15 mouse cellular contexts compared by ENCODE assay signal in the genomic region with DNA sequence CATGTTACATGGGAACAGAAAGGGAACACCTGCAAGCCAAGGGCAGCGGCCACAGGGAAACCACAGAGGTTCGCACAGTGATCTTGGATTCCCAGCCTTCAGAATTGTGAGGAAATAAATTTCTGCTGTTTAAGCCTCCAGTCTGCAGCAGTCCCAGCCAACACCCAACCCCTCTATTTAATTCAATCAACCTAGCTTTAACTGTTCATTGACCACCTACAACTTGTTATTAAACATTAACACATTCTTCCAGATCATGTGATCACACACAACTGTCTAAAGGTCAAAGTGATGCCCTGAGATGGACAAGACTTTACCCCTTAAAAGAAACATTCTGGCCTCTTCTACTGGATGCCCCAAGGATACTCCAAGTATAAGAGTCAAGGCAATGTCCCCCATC. TPM values are rescaled to one million over a fixed set of nuclear protein-coding genes. Genes with fewer than 3 reads are reported as not detected.
"Had no signal": no experiment of that assay in that cellular context is flagged by ENCODE, and none has a peak within 500 bp of the region (broad histone marks: within the 10 kb centered on the region; RNA-seq: fewer than 3 reads in every experiment).

No protein-coding gene starts in this region.

- H3K9me3 ChIP-seq: limb, embryonic 10.5 days; midbrain, embryonic 13.5 days had no signal

- ATAC-seq: hindbrain, postnatal 0 days; lung, postnatal 0 days; midbrain, embryonic 13.5 days had no signal

- DNase-seq: lung, adult 2 months; lung, postnatal 36 days; right cerebral cortex, adult 18-20 months; right cerebral cortex, postnatal 25 days; thymus, postnatal 36 days had no signal

- H3K27me3 ChIP-seq: midbrain, embryonic 13.5 days had no signal

- H3K36me3 ChIP-seq: limb, embryonic 10.5 days; midbrain, embryonic 13.5 days had no signal

- H3K27ac ChIP-seq: hindbrain, postnatal 0 days; left cerebral cortex, adult 2 months; limb, embryonic 10.5 days; liver, embryonic 14.5 days; midbrain, embryonic 13.5 days had no signal

- H3K9ac ChIP-seq: liver, embryonic 14.5 days; midbrain, embryonic 13.5 days had no signal

- H3K4me1 ChIP-seq: limb, embryonic 10.5 days; midbrain, embryonic 13.5 days had no signal

- H3K4me2 ChIP-seq: midbrain, embryonic 13.5 days had no signal

- H3K4me3 ChIP-seq: left cerebral cortex, adult 2 months; limb, embryonic 10.5 days; midbrain, embryonic 13.5 days had no signal

RNA-seq across cellular contexts. Expression of a gene that starts 9.5 kb away (rescaled TPM):
- polyA plus RNA-seq: midbrain, embryonic 13.5 days; neural tube, embryonic 14.5 days had no signal

RNA-seq across cellular contexts. Expression of a gene that starts 26.0 kb away (rescaled TPM):
- polyA plus RNA-seq: intestine, embryonic 14.5 days; limb, embryonic 10.5 days; midbrain, embryonic 13.5 days; neural tube, embryonic 14.5 days; small intestine, adult 2 months; stomach, embryonic 16.5 days had no signal
